Mouse (Mus musculus) lung, postnatal 0 days (tissue): Measurements from ENCODE around the gene Brd4. TPM values are rescaled to one million over a fixed set of nuclear protein-coding genes. Genes with fewer than 3 reads are reported as not detected.

ENCODE experiments used
- ATAC-seq: fragments of 200-750 bp; cut with Nextera tagmentation; 2 replicates; pipeline ENCODE4 v1.8.0; 2017; ENCODE audit warnings: moderate library complexity
- DNase-seq: peaks from one replicate; pipeline ENCODE4 v3.0.0-alpha.2; 2016; ENCODE audit warnings: low spot score
- H3K27ac ChIP-seq: fragments of 300-500 bp; sonication (generic); 2 replicates; pipeline ENCODE4 v1.5.1; 2014; ENCODE audit warnings: antibody characterized with exemption, mild to moderate bottlenecking, low read length, mixed read lengths
- H3K27me3 ChIP-seq: fragments of 300-500 bp; sonication (generic); replicated peaks from 2 replicates; pipeline ENCODE4 v1.6.1; 2014; ENCODE audit warnings: low read length, mixed read lengths; ENCODE audit not compliant: insufficient read depth
- H3K36me3 ChIP-seq: fragments of 300-500 bp; sonication (generic); 2 replicates; pipeline ENCODE4 v1.6.1; 2014; ENCODE audit warnings: low read length, mixed read lengths; ENCODE audit not compliant: insufficient read depth
- H3K4me1 ChIP-seq: fragments of 300-500 bp; sonication (generic); 2 replicates; pipeline ENCODE4 v1.6.1; 2014; ENCODE audit warnings: antibody characterized with exemption, low read depth, low read length, mixed read lengths; ENCODE audit not compliant: insufficient read depth
- H3K4me2 ChIP-seq: fragments of 300-500 bp; sonication (generic); replicated peaks from 2 replicates; pipeline ENCODE4 v1.6.1; 2014; ENCODE audit warnings: low read depth, mild to moderate bottlenecking, low read length, moderate library complexity, mixed read lengths
- H3K4me3 ChIP-seq: fragments of 300-500 bp; sonication (generic); 2 replicates; pipeline ENCODE4 v1.5.1; 2014; ENCODE audit warnings: low read depth, low read length
- H3K9ac ChIP-seq: fragments of 300-500 bp; sonication (generic); replicated peaks from 2 replicates; pipeline ENCODE4 v1.6.1; 2014; ENCODE audit warnings: low read depth, mild to moderate bottlenecking
- H3K9me3 ChIP-seq: fragments of 300-500 bp; sonication (generic); 2 replicates; pipeline ENCODE4 v1.6.1; 2016; ENCODE audit warnings: low read length, mixed read lengths
- CTCF ChIP-seq: IDR thresholded peaks from 2 replicates; pipeline ENCODE4 v1.5.1; 2016; ENCODE audit warnings: antibody characterized with exemption, mild to moderate bottlenecking
- EP300 ChIP-seq: IDR thresholded peaks from 2 replicates; pipeline ENCODE4 v1.6.1; 2016; ENCODE audit warnings: antibody characterized with exemption, mild to moderate bottlenecking, control low read depth
- WGBS: fragments of 180-500 bp; shearing (Covaris S2); extraction: QIAGEN DNeasy Blood & Tissue Kit; methylation state at CpG from one replicate; pipeline ENCODE4 v1.1.7; 2014; 5-methylcytosine and 5-hydroxymethylcytosine counted together
- polyA plus RNA-seq: library from polyadenylated mRNA; unstranded; fragments of >200 nt; fragmentation: Nextera tagmentation; extraction: Ambion mirVana; gene quantifications from 2 replicates; pipeline ENCODE4 v1.2.1, GENCODE M21; 2015

Brd4 gene
- polyA plus RNA-seq, 1 experiment from 2014 or later, result 33.3 TPM

GRCm38 (mm10) chr17:32320597-32321389, 36.3 kb upstream of the Brd4 start, which contains the start of gene Akap8:
Gene Akap8 (minus strand): TSS chr17:32321238.
- Histone ChIP-seq H3K36me3 (peaks cover 12% of the 10 kb centered on the region; the same call in 1 of the 2 replicates), H3K27me3 (no peaks in the 10 kb centered on the region), H3K4me1 (peaks cover 4% of the 10 kb centered on the region; the same call in 1 of the 2 replicates), H3K27ac (peak within 1 kb of the TSS; percentile 87), H3K9ac (peak within 1 kb of the TSS; percentile 64), H3K4me2 (peak within 1 kb of the TSS; percentile 86), H3K4me3 (peak within 1 kb of the TSS; percentile 69), H3K9me3 (no peaks in the 10 kb centered on the region)
- peak; percentile 1; the same call in 1 of the 2 replicates for TF ChIP-seq CTCF
- TF ChIP-seq EP300, result no peak
- under 1% methylated on average over 83 of the region's 83 CpGs for WGBS
- DNase-seq, result peak; percentile 100
- ATAC-seq, result peak; percentile 98

DNA sequence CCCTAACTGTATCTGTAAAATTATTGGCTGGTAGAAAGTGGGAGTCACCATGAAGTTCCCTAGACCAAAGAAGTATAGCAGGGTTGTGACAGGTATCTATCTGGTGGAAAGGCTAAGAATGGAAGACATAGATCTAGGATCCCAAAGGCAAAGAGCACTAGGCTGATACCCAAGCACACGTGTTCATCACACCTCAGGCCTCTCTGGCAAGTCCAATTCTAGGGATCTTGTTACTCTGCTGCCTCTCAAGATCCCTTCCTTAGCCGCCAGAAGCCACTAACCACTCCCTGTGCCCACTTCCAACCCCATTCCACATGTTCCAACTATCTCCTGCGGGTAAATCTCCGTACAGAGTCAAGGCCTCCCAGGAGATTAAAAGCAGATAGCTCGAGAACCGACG, 35.4 kb upstream of the Brd4 start:
- Histone ChIP-seq H3K4me3 (peak overlapping the region; percentile 69), H3K9me3 (no peaks in the 10 kb centered on the region), H3K4me1 (peaks cover 4% of the 10 kb centered on the region; the same call in 1 of the 2 replicates), H3K36me3 (peaks cover 21% of the 10 kb centered on the region; the same call in 1 of the 2 replicates), H3K4me2 (peak overlapping the region; percentile 86), H3K27ac (peak overlapping the region; percentile 87), H3K27me3 (no peaks in the 10 kb centered on the region), H3K9ac (peak overlapping the region; percentile 55)
- DNase-seq, result peak; percentile 34
- 0% methylated on average over 7 of the region's 7 CpGs for WGBS
- ATAC-seq, result no peak
- no peak for TF ChIP-seq CTCF

DNA sequence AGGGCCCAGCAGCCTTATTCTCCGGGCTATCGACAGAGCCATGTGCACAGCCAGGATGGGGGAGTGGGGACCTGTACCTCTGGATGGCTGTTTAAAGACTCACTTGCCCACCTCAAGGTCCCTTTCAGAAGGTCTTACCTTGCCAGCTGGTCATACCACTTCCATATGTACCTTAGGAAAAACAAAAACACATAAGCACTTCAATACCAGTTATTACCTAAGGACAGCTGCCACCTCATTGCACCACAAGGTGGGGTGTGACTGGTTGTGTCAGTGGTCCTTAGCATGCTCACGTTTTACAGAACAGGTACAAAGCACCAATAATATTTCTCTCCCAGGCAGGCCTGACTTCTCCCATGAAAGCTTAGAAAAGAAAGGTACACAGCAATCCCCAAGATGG, 33.2 kb upstream of the Brd4 start:
- Histone ChIP-seq H3K9ac (no peak overlapping the region), H3K27ac (no peak overlapping the region), H3K36me3 (peaks cover 43% of the 10 kb centered on the region), H3K4me2 (no peak overlapping the region), H3K4me1 (peaks cover 4% of the 10 kb centered on the region; the same call in 1 of the 2 replicates), H3K9me3 (no peaks in the 10 kb centered on the region), H3K4me3 (no peak overlapping the region), H3K27me3 (no peaks in the 10 kb centered on the region)
- DNase-seq (no peak), ATAC-seq (no peak)
- TF ChIP-seq EP300 (no peak), CTCF (peak; percentile 19; the same call in 1 of the 2 replicates)
- 82% methylated on average over 3 of the region's 3 CpGs for WGBS

- H3K27me3 ChIP-seq, result no peaks in the 10 kb centered on the region
- no peak overlapping the region for H3K4me2 ChIP-seq
- H3K36me3 ChIP-seq, result peaks cover 49% of the 10 kb centered on the region
- no peak for ATAC-seq
- H3K4me3 ChIP-seq, result no peak overlapping the region
- H3K9me3 ChIP-seq, result no peaks in the 10 kb centered on the region
- 91% methylated on average over 8 of the region's 8 CpGs for WGBS
- no peak for TF ChIP-seq EP300
- TF ChIP-seq CTCF, result no peak
- no peak overlapping the region for H3K27ac ChIP-seq
- DNase-seq, result no peak
- H3K9ac ChIP-seq, result no peak overlapping the region
- peaks cover 4% of the 10 kb centered on the region; the same call in 1 of the 2 replicates for H3K4me1 ChIP-seq
Observed at GRCm38 (mm10) chr17:32317032-32317431, 32.5 kb upstream of the Brd4 start.

GRCm38 (mm10) chr17:32315560-32315959, 31.0 kb upstream of the Brd4 start:
- ATAC-seq, result no peak
- 88% methylated on average over 5 of the region's 5 CpGs for WGBS
- no peak overlapping the region for H3K4me3 ChIP-seq
- 0 out of 2 replicates have a peak, but pooled peaks cover 4% of the 10 kb centered on the region for H3K4me1 ChIP-seq
- H3K4me2 ChIP-seq, result no peak overlapping the region
- no peak for DNase-seq
- no peaks in the 10 kb centered on the region for H3K27me3 ChIP-seq
- H3K9me3 ChIP-seq, result no peaks in the 10 kb centered on the region
- TF ChIP-seq EP300 (no peak), CTCF (no peak)
- no peak overlapping the region for H3K9ac ChIP-seq
- peaks cover 52% of the 10 kb centered on the region for H3K36me3 ChIP-seq
- H3K27ac ChIP-seq, result no peak overlapping the region

DNA sequence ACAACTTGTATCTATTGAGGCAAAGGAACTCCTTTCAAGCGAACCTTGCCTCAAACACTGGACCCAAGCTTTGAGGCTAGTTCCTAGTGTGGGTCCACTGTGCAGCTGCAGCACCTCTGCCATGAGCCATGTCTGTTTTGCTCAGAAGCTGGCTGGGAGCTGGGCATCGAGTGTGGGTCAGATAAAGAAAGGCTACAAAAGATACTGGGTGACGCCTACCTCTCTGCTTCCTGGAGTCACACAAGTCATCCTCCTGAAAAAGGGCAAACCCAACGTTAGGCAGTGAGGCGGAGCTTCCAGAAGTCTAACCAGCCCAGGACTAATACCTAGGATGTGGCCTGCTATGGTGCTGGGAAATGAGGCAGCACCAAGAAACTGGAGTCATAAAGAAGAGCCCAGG, 29.4 kb upstream of the Brd4 start:
- Histone ChIP-seq H3K9ac (no peak overlapping the region), H3K27me3 (no peaks in the 10 kb centered on the region), H3K27ac (no peak overlapping the region), H3K36me3 (peaks cover 65% of the 10 kb centered on the region), H3K9me3 (no peaks in the 10 kb centered on the region), H3K4me1 (no peaks in the 10 kb centered on the region), H3K4me2 (no peak overlapping the region), H3K4me3 (no peak overlapping the region)
- TF ChIP-seq CTCF (no peak), EP300 (no peak)
- DNase-seq (no peak), ATAC-seq (no peak)
- 73% methylated on average over 5 of the region's 5 CpGs for WGBS
